Comparison of ENCODE assay signal across 9 mouse cellular contexts in genomic region chr3:37418341-37418740, GRCm38 (mm10). TPM values are rescaled to one million over a fixed set of nuclear protein-coding genes. Genes with fewer than 3 reads are reported as not detected.
DNase-seq lines count a peak whose midpoint lies in the region; ATAC-seq lines count a peak whose summit lies in the region.
"Had no signal": no experiment of that assay in that cellular context is flagged by ENCODE, and none has a peak within 500 bp of the region (broad histone marks: within the 10 kb centered on the region; RNA-seq: fewer than 3 reads in every experiment).

No protein-coding gene starts in this region.

- H3K27ac ChIP-seq in neural tube, embryonic 11.5 days (ENCODE audit: low read depth, low read length): no peak overlapping the region; the same call in 1 of the 2 replicates
- H3K27ac ChIP-seq in liver, embryonic 13.5 days: peak overlapping the region; percentile 88; the same call in 1 of the 2 replicates

- H3K9ac ChIP-seq in neural tube, embryonic 11.5 days (ENCODE audit: low read length): no peak overlapping the region
- peak overlapping the region; percentile 79 for H3K9ac ChIP-seq in liver, embryonic 13.5 days

- DNase-seq in neural tube, embryonic 11.5 days (ENCODE audit: low spot score): no peak
- no peak for DNase-seq in neural tube, embryonic 10.5 days (ENCODE audit: extremely low spot score, low spot score)
- DNase-seq in liver, embryonic 13.5 days: no peak
- no peak for DNase-seq in thymus, postnatal 0 days (ENCODE audit: low spot score)
- no peak for DNase-seq in right cerebral cortex, adult 18-20 months
- DNase-seq: B cell, adult 2 months had no signal

- H3K9me3 ChIP-seq in erythroblast, embryonic 14.5 days (ENCODE audit: control insufficient read depth, low read length): no peaks in the 10 kb centered on the region
- no peaks in the 10 kb centered on the region for H3K9me3 ChIP-seq in neural tube, embryonic 11.5 days (ENCODE audit: control insufficient read depth, low read length)
- no peaks in the 10 kb centered on the region for H3K9me3 ChIP-seq in liver, embryonic 13.5 days (replicated peaks)

- H3K4me2 ChIP-seq in neural tube, embryonic 11.5 days (ENCODE audit: low read depth): peak overlapping the region; percentile 76
- peak overlapping the region; percentile 84 for H3K4me2 ChIP-seq in liver, embryonic 13.5 days

- 81% methylated on average over 5 of the region's 5 CpGs for WGBS in neural tube, embryonic 11.5 days
- WGBS in liver, embryonic 13.5 days (ENCODE audit: insufficient replicate concordance): 63% methylated on average over 5 of the region's 5 CpGs

- no peaks in the 10 kb centered on the region for H3K27me3 ChIP-seq in erythroblast, embryonic 14.5 days (ENCODE audit: control insufficient read depth)
- no peaks in the 10 kb centered on the region for H3K27me3 ChIP-seq in neural tube, embryonic 11.5 days (ENCODE audit: control insufficient read depth, insufficient read depth, low read length)
- H3K27me3 ChIP-seq in liver, embryonic 13.5 days: no peaks in the 10 kb centered on the region

- H3K4me3 ChIP-seq in erythroblast, embryonic 14.5 days (replicated peaks): peak overlapping the region; percentile 78
- peak overlapping the region; percentile 91 for H3K4me3 ChIP-seq in neural tube, embryonic 11.5 days (ENCODE audit: low read depth, low read length)
- H3K4me3 ChIP-seq in liver, embryonic 13.5 days (replicated peaks): peak overlapping the region; percentile 79

- ATAC-seq in erythroblast, adult 5-6 weeks (replicated peaks; ENCODE audit: low FRiP score, poor library complexity, severe bottlenecking): no peak
- no peak for ATAC-seq in neural tube, embryonic 11.5 days (ENCODE audit: insufficient read depth, low FRiP score, low TSS enrichment)
- ATAC-seq in liver, embryonic 13.5 days (ENCODE audit: low read depth): no peak
- no peak for ATAC-seq in activated CD4-positive, CD25-positive, alpha-beta regulatory T cell, adult 4 months

- peaks cover 28% of the 10 kb centered on the region for H3K4me1 ChIP-seq in erythroblast, embryonic 14.5 days (ENCODE audit: control insufficient read depth)
- peaks cover 7% of the 10 kb centered on the region for H3K4me1 ChIP-seq in neural tube, embryonic 11.5 days (ENCODE audit: control insufficient read depth, insufficient read depth, low read length)
- peaks cover 25% of the 10 kb centered on the region for H3K4me1 ChIP-seq in liver, embryonic 13.5 days (replicated peaks)

- peaks cover 2% of the 10 kb centered on the region for H3K36me3 ChIP-seq in erythroblast, embryonic 14.5 days (ENCODE audit: control insufficient read depth)
- no peaks in the 10 kb centered on the region for H3K36me3 ChIP-seq in neural tube, embryonic 11.5 days (ENCODE audit: control insufficient read depth, insufficient read depth, low read length)
- peaks cover 3% of the 10 kb centered on the region; the same call in 1 of the 2 replicates for H3K36me3 ChIP-seq in liver, embryonic 13.5 days

RNA-seq across cellular contexts. Expression of gene Spata5, which starts 1.4 kb away (rescaled TPM):
- 0.21 and 0.30 TPM in 2 replicates for polyA plus RNA-seq in erythroblast, embryonic 14.5 days (2012)
- 1.0 and 2.5 TPM in 2 replicates for total RNA-seq in erythroblast, adult 5-6 weeks (2015; ENCODE audit: low replicate concordance)
- 22.2 and 23.6 TPM in 2 replicates for total RNA-seq in erythroblast, adult 5-6 weeks (2017; ENCODE audit: low replicate concordance)
- polyA plus RNA-seq in neural tube, embryonic 11.5 days (2014; fragmentation: Nextera tagmentation; extraction: Ambion mirVana): 36.6 and 40.6 TPM in 2 replicates
- 26.2 and 31.0 TPM in 2 replicates for polyA plus RNA-seq in liver, embryonic 13.5 days (2015; fragmentation: Nextera tagmentation; extraction: Ambion mirVana)
- polyA plus RNA-seq in activated CD4-positive, CD25-positive, alpha-beta regulatory T cell, adult 4 months (2017; shearing (Covaris generic)): 10 to 100 TPM; 24.6 to 30.7 TPM
- 26.8 and 33.9 TPM in 2 replicates for polyA plus RNA-seq in thymus, postnatal 0 days (2015; fragmentation: Nextera tagmentation; extraction: Ambion mirVana)

RNA-seq across cellular contexts. Expression of gene Nudt6, which starts 1.7 kb away (rescaled TPM):
- 0.13 and 0.19 TPM in 2 replicates for polyA plus RNA-seq in erythroblast, embryonic 14.5 days (2012)
- 1.3 TPM in 1 of 2 replicates, not detected in the other for total RNA-seq in erythroblast, adult 5-6 weeks (2015; ENCODE audit: low replicate concordance)
- 1.5 and 7.5 TPM in 2 replicates for total RNA-seq in erythroblast, adult 5-6 weeks (2017; ENCODE audit: low replicate concordance)
- polyA plus RNA-seq in neural tube, embryonic 11.5 days (2014; fragmentation: Nextera tagmentation; extraction: Ambion mirVana): 3.7 and 3.8 TPM in 2 replicates
- polyA plus RNA-seq in liver, embryonic 13.5 days (2015; fragmentation: Nextera tagmentation; extraction: Ambion mirVana): 5.4 and 6.2 TPM in 2 replicates
- polyA plus RNA-seq in activated CD4-positive, CD25-positive, alpha-beta regulatory T cell, adult 4 months (2017; shearing (Covaris generic)): 10 to 100 TPM; 10.9 to 16.7 TPM
- 14.4 and 15.4 TPM in 2 replicates for polyA plus RNA-seq in thymus, postnatal 0 days (2015; fragmentation: Nextera tagmentation; extraction: Ambion mirVana)

Comparison
In these comparisons a context has a peak if more than half of its experiments do, and no peak if none do; other contexts are left out.
1. RNA of gene Spata5, which starts 1.4 kb away (polyA plus RNA-seq): 36.6 to 40.6 TPM in neural tube, embryonic 11.5 days, 24.6 to 30.7 TPM in activated CD4-positive, CD25-positive, alpha-beta regulatory T cell, adult 4 months, 26.8 to 33.9 TPM in thymus, postnatal 0 days and 26.2 to 31.0 TPM in liver, embryonic 13.5 days; 0.21 to 0.30 TPM in erythroblast, embryonic 14.5 days; every median in the first group is over 10 times any median in the second.
2. Peak in every context shown above with its lines, with median percentiles within 50 percentile points of each other: H3K4me3 ChIP-seq.